11 mouse cellular contexts compared by ENCODE assay signal in the genomic region with DNA sequence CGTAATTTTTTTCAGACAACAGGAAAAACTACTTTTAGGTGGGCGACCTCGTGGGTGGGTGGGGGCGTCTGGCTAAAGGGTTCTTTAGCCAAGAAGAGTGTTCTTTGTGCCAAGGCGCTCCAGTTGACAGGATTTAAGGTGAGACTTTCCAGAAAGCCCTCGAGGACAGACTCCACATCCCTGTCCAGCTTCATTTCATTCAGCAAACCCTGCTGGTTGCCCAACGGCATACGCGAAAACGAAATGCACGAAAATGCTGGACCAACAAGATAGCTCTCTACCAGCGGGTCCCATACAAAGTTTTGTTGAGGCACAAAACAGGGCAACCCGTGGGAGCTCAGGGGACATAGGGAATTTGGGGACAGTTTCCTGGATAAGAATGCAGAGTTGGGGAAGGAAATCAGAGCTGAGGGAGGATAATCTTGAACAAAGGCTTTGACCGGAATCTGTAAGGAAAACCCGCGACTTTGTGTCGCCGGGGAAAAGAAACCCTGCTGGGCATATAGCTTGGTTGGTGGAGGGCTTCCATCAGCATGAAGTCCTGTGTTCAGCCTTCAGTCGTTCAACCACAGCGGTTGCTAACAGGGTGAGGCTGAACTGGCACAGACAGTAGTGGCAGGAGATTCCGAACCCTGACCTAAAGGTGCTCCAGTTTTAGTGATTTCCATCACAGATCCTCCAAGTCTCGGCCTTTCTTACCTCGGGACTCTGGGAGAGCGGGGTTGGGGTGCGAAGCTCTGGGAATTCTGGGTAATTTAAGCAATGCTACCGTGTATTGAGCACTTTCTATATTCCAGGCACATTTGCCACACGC. TPM values are rescaled to one million over a fixed set of nuclear protein-coding genes. Genes with fewer than 3 reads are reported as not detected.
DNase-seq lines count a peak whose midpoint lies in the region; ATAC-seq and TF ChIP-seq lines count a peak whose summit lies in the region.
"Had no signal": no experiment of that assay in that cellular context is flagged by ENCODE, and none has a peak within 500 bp of the region (broad histone marks: within the 10 kb centered on the region; RNA-seq: fewer than 3 reads in every experiment).

No protein-coding gene starts in this region.

- ATAC-seq in heart, embryonic 16.5 days (replicated peaks; ENCODE audit: extremely low read depth, insufficient read depth, low FRiP score) = no peak
- ATAC-seq in hindbrain, embryonic 16.5 days = no peak
- ATAC-seq in midbrain, postnatal 0 days (ENCODE audit: low FRiP score) = no peak

- no peak overlapping the region for H3K27ac ChIP-seq in heart, embryonic 16.5 days (ENCODE audit: low read length)
- H3K27ac ChIP-seq in cortical plate, adult 2 months (ENCODE audit: insufficient read depth, low read length) = no peak overlapping the region
- no peak overlapping the region for H3K27ac ChIP-seq in hindbrain, embryonic 16.5 days (ENCODE audit: low read depth, low read length)
- H3K27ac ChIP-seq in midbrain, postnatal 0 days (ENCODE audit: low read depth, low read length) = no peak overlapping the region

- peak overlapping the region; percentile 94 for H3K4me2 ChIP-seq in heart, embryonic 16.5 days (ENCODE audit: low read depth, low read length)
- H3K4me2 ChIP-seq in hindbrain, embryonic 16.5 days (ENCODE audit: low read length) = peak overlapping the region; percentile 84
- peak overlapping the region; percentile 77 for H3K4me2 ChIP-seq in midbrain, postnatal 0 days (ENCODE audit: low read depth, low read length, poor library complexity, severe bottlenecking)

- no peaks in the 10 kb centered on the region for H3K36me3 ChIP-seq in heart, embryonic 16.5 days (ENCODE audit: control insufficient read depth, insufficient read depth)
- no peaks in the 10 kb centered on the region for H3K36me3 ChIP-seq in hindbrain, embryonic 16.5 days (ENCODE audit: control insufficient read depth, insufficient read depth, low read length)
- no peaks in the 10 kb centered on the region for H3K36me3 ChIP-seq in midbrain, postnatal 0 days (ENCODE audit: insufficient read depth, low read length)

- no peak for TF ChIP-seq CTCF in cortical plate, adult 2 months (IDR thresholded peaks at IDR 0.05; ENCODE audit: extremely low read depth, insufficient read depth, low read length)
- TF ChIP-seq CTCF in midbrain, postnatal 0 days (IDR thresholded peaks at IDR 0.05) = no peak

- H3K4me3 ChIP-seq in heart, embryonic 16.5 days (ENCODE audit: low read length) = peak overlapping the region; percentile 61
- peak overlapping the region; percentile 33 for H3K4me3 ChIP-seq in cortical plate, adult 2 months (ENCODE audit: insufficient read depth, low read length)
- peak overlapping the region; percentile 62 for H3K4me3 ChIP-seq in hindbrain, embryonic 16.5 days (ENCODE audit: low read length)
- peak overlapping the region; percentile 55 for H3K4me3 ChIP-seq in midbrain, postnatal 0 days (ENCODE audit: low read depth, low read length)

- TF ChIP-seq POLR2A in cortical plate, adult 2 months (IDR thresholded peaks at IDR 0.05; ENCODE audit: extremely low read depth, insufficient read depth, low read length) = no peak

- peaks cover 53% of the 10 kb centered on the region for H3K27me3 ChIP-seq in heart, embryonic 16.5 days (ENCODE audit: control insufficient read depth, insufficient read depth, low read length)
- H3K27me3 ChIP-seq in hindbrain, embryonic 16.5 days (replicated peaks; ENCODE audit: control insufficient read depth, insufficient read depth, low read length) = peaks cover 27% of the 10 kb centered on the region
- H3K27me3 ChIP-seq in midbrain, postnatal 0 days (ENCODE audit: insufficient read depth, low read length) = peaks cover 38% of the 10 kb centered on the region

- H3K4me1 ChIP-seq in heart, embryonic 16.5 days (ENCODE audit: control insufficient read depth, insufficient read depth, low read length) = peaks cover 38% of the 10 kb centered on the region
- no peaks in the 10 kb centered on the region for H3K4me1 ChIP-seq in cortical plate, adult 2 months (ENCODE audit: control insufficient read depth, insufficient read depth, low read length)
- H3K4me1 ChIP-seq in hindbrain, embryonic 16.5 days (ENCODE audit: control insufficient read depth, insufficient read depth, low read depth, low read length) = peaks cover 35% of the 10 kb centered on the region
- 0 out of 2 replicates have a peak, but pooled peaks cover 7% of the 10 kb centered on the region for H3K4me1 ChIP-seq in midbrain, postnatal 0 days (ENCODE audit: insufficient read depth, low read length)

- H3K9me3 ChIP-seq in heart, embryonic 16.5 days (replicated peaks; ENCODE audit: control insufficient read depth, low read length) = no peaks in the 10 kb centered on the region
- no peaks in the 10 kb centered on the region for H3K9me3 ChIP-seq in hindbrain, embryonic 16.5 days (ENCODE audit: control insufficient read depth, low read length)
- no peaks in the 10 kb centered on the region for H3K9me3 ChIP-seq in midbrain, postnatal 0 days (ENCODE audit: low read length)

- H3K9ac ChIP-seq in heart, embryonic 16.5 days (ENCODE audit: low read length) = no peak overlapping the region
- peak overlapping the region; percentile 84 for H3K9ac ChIP-seq in hindbrain, embryonic 16.5 days (ENCODE audit: low read depth, low read length)
- H3K9ac ChIP-seq in midbrain, postnatal 0 days (replicated peaks; ENCODE audit: low read length, poor library complexity, severe bottlenecking) = peak overlapping the region; percentile 66; the same call in 1 of the 2 replicates

- 18% methylated on average over 27 of the region's 27 CpGs for WGBS in heart, embryonic 16.5 days
- WGBS in hindbrain, embryonic 16.5 days = 9% methylated on average over 27 of the region's 27 CpGs
- whole genome bisulfite sequencing in midbrain, postnatal 0 days = 6% methylated on average over 27 of the region's 27 CpGs

- no peak for DNase-seq in heart, adult 9 months (ENCODE audit: low spot score in 2 of 2)
- DNase-seq in midbrain, postnatal 0 days (ENCODE audit: low spot score) = no peak
- DNase-seq in gastrocnemius, adult 8-10 months (ENCODE audit: low spot score in 2 of 2) = no peak
- no peak for DNase-seq in adrenal gland, adult 2 months
- no peak for DNase-seq in thymus, postnatal 4 days

RNA-seq across cellular contexts. Expression of gene Grrp1, which starts 3.6 kb away (rescaled TPM):
- polyA plus RNA-seq in heart, embryonic 16.5 days (2015; fragmentation: Nextera tagmentation; extraction: Ambion mirVana) = 5.8 and 6.3 TPM in 2 replicates
- 7.7 and 8.5 TPM in 2 replicates for polyA plus RNA-seq in cortical plate, adult 2 months (2012; rRNA removed)
- polyA plus RNA-seq in hindbrain, embryonic 16.5 days (2015; fragmentation: Nextera tagmentation; extraction: Ambion mirVana) = 15.7 and 16.9 TPM in 2 replicates
- total RNA-seq in midbrain, postnatal 0 days (2014; rRNA removed) = 18.0 and 27.1 TPM in 2 replicates
- 15.7 and 17.8 TPM in 2 replicates for polyA plus RNA-seq in midbrain, postnatal 0 days (2015; fragmentation: Nextera tagmentation; extraction: Ambion mirVana)
- 1 to 10 TPM; 1.7 to 2.5 (median 1.8) TPM for total RNA-seq in gastrocnemius, adult 8-10 months (2022)
- total RNA-seq in adrenal gland, adult 2 months (2021) = 1 to 10 TPM; 6.2 to 9.3 TPM
- 28.5 and 31.8 TPM in 2 replicates for polyA plus RNA-seq in adrenal gland, adult 2 months (2012; rRNA removed)
- total RNA-seq: common myeloid progenitor, adult 5-6 weeks had no signal

RNA-seq across cellular contexts. Expression of gene Gm30191, which starts 3.6 kb away (rescaled TPM):
- polyA plus RNA-seq in heart, embryonic 16.5 days (2015; fragmentation: Nextera tagmentation; extraction: Ambion mirVana) = not detected in 2 replicates
- polyA plus RNA-seq in cortical plate, adult 2 months (2012; rRNA removed) = not detected in 2 replicates
- 0.94 and 1.1 TPM in 2 replicates for polyA plus RNA-seq in hindbrain, embryonic 16.5 days (2015; fragmentation: Nextera tagmentation; extraction: Ambion mirVana)
- not detected in 2 replicates for total RNA-seq in midbrain, postnatal 0 days (2014; rRNA removed)
- polyA plus RNA-seq in midbrain, postnatal 0 days (2015; fragmentation: Nextera tagmentation; extraction: Ambion mirVana) = 0.37 and 0.42 TPM in 2 replicates
- not detected for total RNA-seq in gastrocnemius, adult 8-10 months (2022)
- total RNA-seq in adrenal gland, adult 2 months (2021) = not detected
- not detected in 2 replicates for polyA plus RNA-seq in adrenal gland, adult 2 months (2012; rRNA removed)
- total RNA-seq: common myeloid progenitor, adult 5-6 weeks; left cerebral cortex, postnatal 36 days had no signal
- polyA plus RNA-seq: thymus, adult 2 months had no signal

RNA-seq across cellular contexts. Expression of gene Zfp593, which starts 4.9 kb away (rescaled TPM):
- polyA plus RNA-seq in heart, embryonic 16.5 days (2015; fragmentation: Nextera tagmentation; extraction: Ambion mirVana) = 8.7 and 9.5 TPM in 2 replicates
- polyA plus RNA-seq in cortical plate, adult 2 months (2012; rRNA removed) = 12.0 and 13.5 TPM in 2 replicates
- 13.3 and 14.7 TPM in 2 replicates for polyA plus RNA-seq in hindbrain, embryonic 16.5 days (2015; fragmentation: Nextera tagmentation; extraction: Ambion mirVana)
- total RNA-seq in midbrain, postnatal 0 days (2014; rRNA removed) = 10.6 and 15.4 TPM in 2 replicates
- polyA plus RNA-seq in midbrain, postnatal 0 days (2015; fragmentation: Nextera tagmentation; extraction: Ambion mirVana) = 9.2 and 11.1 TPM in 2 replicates
- 1 to 10 TPM; 5.0 to 7.3 (median 6.1) TPM for total RNA-seq in gastrocnemius, adult 8-10 months (2022)
- total RNA-seq in adrenal gland, adult 2 months (2021) = 10 to 100 TPM in 1 of 2 experiments, 1 to 10 TPM in 1; 8.3 to 11.0 TPM
- 11.1 and 13.0 TPM in 2 replicates for polyA plus RNA-seq in adrenal gland, adult 2 months (2012; rRNA removed)

RNA-seq across cellular contexts. Expression of gene E130218I03Rik, which starts 6.9 kb away (rescaled TPM):
- polyA plus RNA-seq in heart, embryonic 16.5 days (2015; fragmentation: Nextera tagmentation; extraction: Ambion mirVana) = 0.22 TPM in 1 of 2 replicates, not detected in the other
- polyA plus RNA-seq in cortical plate, adult 2 months (2012; rRNA removed) = not detected in 2 replicates
- 0.50 and 0.60 TPM in 2 replicates for polyA plus RNA-seq in hindbrain, embryonic 16.5 days (2015; fragmentation: Nextera tagmentation; extraction: Ambion mirVana)
- not detected in 2 replicates for total RNA-seq in midbrain, postnatal 0 days (2014; rRNA removed)
- polyA plus RNA-seq in midbrain, postnatal 0 days (2015; fragmentation: Nextera tagmentation; extraction: Ambion mirVana) = 0.31 and 0.49 TPM in 2 replicates
- under 1 TPM in 1 of 4 experiments, not detected in 3; 0.29 TPM for total RNA-seq in gastrocnemius, adult 8-10 months (2022)
- total RNA-seq in adrenal gland, adult 2 months (2021) = not detected
- 0.09 TPM in 1 of 2 replicates, not detected in the other for polyA plus RNA-seq in adrenal gland, adult 2 months (2012; rRNA removed)
- polyA plus RNA-seq: thymus, adult 2 months had no signal

RNA-seq across cellular contexts. Expression of gene Cnksr1, which starts 12.1 kb away (rescaled TPM):
- polyA plus RNA-seq in heart, embryonic 16.5 days (2015; fragmentation: Nextera tagmentation; extraction: Ambion mirVana) = 1.1 and 2.3 TPM in 2 replicates
- 0.35 and 0.68 TPM in 2 replicates for polyA plus RNA-seq in cortical plate, adult 2 months (2012; rRNA removed)
- 0.10 and 0.21 TPM in 2 replicates for polyA plus RNA-seq in hindbrain, embryonic 16.5 days (2015; fragmentation: Nextera tagmentation; extraction: Ambion mirVana)
- total RNA-seq in midbrain, postnatal 0 days (2014; rRNA removed) = 0.27 and 0.38 TPM in 2 replicates
- polyA plus RNA-seq in midbrain, postnatal 0 days (2015; fragmentation: Nextera tagmentation; extraction: Ambion mirVana) = 0.13 and 0.28 TPM in 2 replicates
- total RNA-seq in gastrocnemius, adult 8-10 months (2022) = 10 to 100 TPM; 48.7 to 66.3 (median 61.7) TPM
- total RNA-seq in adrenal gland, adult 2 months (2021) = under 1 TPM; 0.31 to 0.66 TPM
- 0.03 and 0.08 TPM in 2 replicates for polyA plus RNA-seq in adrenal gland, adult 2 months (2012; rRNA removed)
- total RNA-seq: common myeloid progenitor, adult 5-6 weeks had no signal
